Mouse (Mus musculus) left cerebral cortex, adult 8-10 months (tissue): ENCODE results near the gene Krt31. TPM values are rescaled to one million over a fixed set of nuclear protein-coding genes. Genes with fewer than 3 reads are reported as not detected.

Source experiments
- DNase-seq, 2 experiments: peaks; one replicate each; pipeline ENCODE4 v3.0.0; 2022; ENCODE audit warnings: low spot score in 2 of 2
- total RNA-seq, 4 experiments: library from RNA; stranded (reverse); gene quantifications; 2 replicates each; pipeline ENCODE4 v1.2.4; 2022

The Krt31 gene
- total RNA-seq, 4 experiments from 2014 or later = not detected

- DNase-seq = no peak
Measured at GRCm38 (mm10) chr11:100006624-100007023, 43.7 kb downstream of the Krt31 start.

- no peak for DNase-seq
Measured at GRCm38 (mm10) chr11:100005905-100006304, 44.4 kb downstream of the Krt31 start.

GRCm38 (mm10) chr11:100004846-100005245 is 45.5 kb downstream of the Krt31 start:
- DNase-seq = peak in 1 of 2 experiments; percentile 34

- DNase-seq = no peak
Measured at GRCm38 (mm10) chr11:99999091-99999490, 51.3 kb downstream of the Krt31 start.

Other genes with a start within 250 kb of the Krt31 start
- not detected for gene Gm11554, start 246.1 kb downstream of the Krt31 start, total RNA-seq
- not detected for gene Krtap4-13, start 240.7 kb downstream of the Krt31 start, total RNA-seq
- gene Gm11564, start 234.9 kb downstream of the Krt31 start, total RNA-seq = not detected
- not detected for gene 2300003K06Rik, start 212.5 kb downstream of the Krt31 start, total RNA-seq
- not detected for gene Krtap4-16, start 198.9 kb downstream of the Krt31 start, total RNA-seq
- gene Gm11568, start 192.6 kb downstream of the Krt31 start, total RNA-seq = not detected
- not detected for gene Gm11559, start 186.1 kb downstream of the Krt31 start, total RNA-seq
- gene Krtap9-1, start 177.2 kb downstream of the Krt31 start, total RNA-seq = not detected
- gene Gm11567, start 171.4 kb downstream of the Krt31 start, total RNA-seq = not detected
- not detected for gene Krtap31-1, start 142.6 kb downstream of the Krt31 start, total RNA-seq
- not detected for gene Gm11565, start 135.8 kb downstream of the Krt31 start, total RNA-seq
- not detected for gene Krtap31-2, start 114.3 kb downstream of the Krt31 start, total RNA-seq
- not detected for gene Krtap9-5, start 102.1 kb downstream of the Krt31 start, total RNA-seq
- not detected for gene Krtap29-1, start 71.5 kb downstream of the Krt31 start, total RNA-seq
- gene Krtap16-1, start 64.0 kb downstream of the Krt31 start, total RNA-seq = not detected
- gene Krtap17-1, start 56.6 kb downstream of the Krt31 start, total RNA-seq = not detected
- not detected for gene Krt33a, start 34.3 kb downstream of the Krt31 start, total RNA-seq
- not detected for gene Krt33b, start 20.7 kb downstream of the Krt31 start, total RNA-seq
- not detected for gene Krt34, start 9.0 kb downstream of the Krt31 start, total RNA-seq
- not detected for gene Krt32, start 37.7 kb upstream of the Krt31 start, total RNA-seq
- gene Krt35, start 45.7 kb upstream of the Krt31 start, total RNA-seq = not detected
- gene Krt36, start 55.1 kb upstream of the Krt31 start, total RNA-seq = not detected
- gene Krt13, start 71.0 kb upstream of the Krt31 start, total RNA-seq = not detected
- not detected for gene Krt15, start 85.4 kb upstream of the Krt31 start, total RNA-seq
- gene Krt19, start 98.1 kb upstream of the Krt31 start, total RNA-seq = not detected
- 1 to 10 TPM; 4.2 to 5.0 (median 4.4) TPM for gene Krt9, start 142.7 kb upstream of the Krt31 start, total RNA-seq
- gene Krt14, start 157.0 kb upstream of the Krt31 start, total RNA-seq = not detected
- not detected for gene Krt16, start 198.4 kb upstream of the Krt31 start, total RNA-seq
- under 1 TPM in 1 of 4 experiments, not detected in 3; 0.50 TPM for gene Krt17, start 210.5 kb upstream of the Krt31 start, total RNA-seq
- not detected for gene Krt42, start 219.3 kb upstream of the Krt31 start, total RNA-seq